Mouse (Mus musculus): ENCODE measurements at regions not wholly inside any gene's neighbourhood (a gene's known extent, or its start where the extent isn't known, plus 50 kb on each side); places are given as distances from the start of the nearest gene placed in this dataset.
A peak's percentile ranks its signal among the peaks of the same experiment; 100 is the strongest.

DNA sequence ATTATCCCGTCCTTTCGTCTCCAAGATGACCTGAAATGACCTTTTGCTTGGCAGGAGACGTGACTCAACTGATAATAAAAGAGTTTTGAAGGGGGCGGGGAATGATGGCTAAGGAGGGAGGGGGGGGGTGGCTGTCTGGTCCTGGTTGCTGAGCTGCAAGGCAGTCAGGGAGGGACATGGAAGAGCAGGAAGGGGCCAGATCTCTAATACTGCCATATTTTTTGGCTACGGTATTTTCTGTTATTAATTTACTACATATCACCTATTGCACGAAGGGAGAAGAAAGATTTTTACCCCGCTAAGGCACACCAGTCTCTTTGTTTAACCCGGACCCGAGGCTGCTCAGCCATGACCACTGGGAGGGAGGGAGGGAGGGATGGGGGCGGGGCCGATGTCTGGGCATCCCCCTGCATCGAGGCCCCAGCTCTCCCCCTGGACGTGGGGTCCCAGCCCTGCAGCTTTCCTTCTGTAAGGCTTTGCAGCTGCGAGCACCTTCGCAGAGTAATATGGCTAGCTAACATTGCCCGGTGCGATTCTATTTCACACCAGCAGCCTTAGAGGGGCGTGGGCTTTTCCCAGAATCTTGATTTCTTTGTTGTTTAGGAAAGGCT, 111.8 kb upstream of the Ubash3b start:
- peaks cover 17% of the 10 kb centered on the region for H3K4me1 ChIP-seq
- peak overlapping the region; percentile 6; the same call in 1 of the 2 replicates for H3K9ac ChIP-seq
- no peaks in the 10 kb centered on the region for H3K9me3 ChIP-seq (replicated peaks)
- ATAC-seq (ENCODE audit: insufficient number of reproducible peaks, low FRiP score, low TSS enrichment, low read depth): peak; percentile 88
- H3K4me2 ChIP-seq (replicated peaks): peak overlapping the region; percentile 58
- H3K27me3 ChIP-seq: no peaks in the 10 kb centered on the region
- 1% methylated on average over 18 of the region's 18 CpGs for WGBS
- H3K4me3 ChIP-seq (replicated peaks): peak overlapping the region; percentile 39
- H3K36me3 ChIP-seq: no peaks in the 10 kb centered on the region
- peak overlapping the region; percentile 61 for H3K27ac ChIP-seq (replicated peaks)

DNA sequence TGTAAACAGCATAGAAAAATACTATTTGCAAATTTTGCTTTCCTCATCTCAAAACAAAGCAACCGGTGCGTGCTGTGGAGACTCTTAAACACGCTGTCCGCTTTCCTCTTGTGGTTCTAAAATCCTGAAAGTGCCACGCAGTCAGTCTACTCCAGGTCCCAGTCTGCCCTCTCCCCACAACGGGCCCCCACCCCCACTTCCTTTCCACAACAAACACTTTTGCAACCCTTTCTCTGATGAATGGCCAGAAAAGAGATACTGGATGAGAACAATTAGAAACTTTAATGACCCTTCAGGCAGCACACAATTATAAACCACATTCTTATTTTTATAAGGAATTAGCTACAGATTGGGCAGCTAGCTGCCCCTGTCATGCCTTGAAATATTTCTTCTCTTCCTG, 111.1 kb upstream of the Ubash3b start:
- peaks cover 20% of the 10 kb centered on the region for H3K4me1 ChIP-seq
- no peaks in the 10 kb centered on the region for H3K9me3 ChIP-seq (replicated peaks)
- H3K27me3 ChIP-seq: no peaks in the 10 kb centered on the region
- H3K36me3 ChIP-seq: no peaks in the 10 kb centered on the region
- WGBS: 14% methylated on average over 6 of the region's 6 CpGs
- H3K4me3 ChIP-seq (replicated peaks): 0 out of 2 replicates have a peak overlapping the region, but pooled peaks have one; percentile 39
- no peak for ATAC-seq (ENCODE audit: insufficient number of reproducible peaks, low FRiP score, low TSS enrichment, low read depth)
- H3K9ac ChIP-seq: no peak overlapping the region
- H3K27ac ChIP-seq (replicated peaks): peak overlapping the region; percentile 74
- H3K4me2 ChIP-seq (replicated peaks): peak overlapping the region; percentile 58

DNA sequence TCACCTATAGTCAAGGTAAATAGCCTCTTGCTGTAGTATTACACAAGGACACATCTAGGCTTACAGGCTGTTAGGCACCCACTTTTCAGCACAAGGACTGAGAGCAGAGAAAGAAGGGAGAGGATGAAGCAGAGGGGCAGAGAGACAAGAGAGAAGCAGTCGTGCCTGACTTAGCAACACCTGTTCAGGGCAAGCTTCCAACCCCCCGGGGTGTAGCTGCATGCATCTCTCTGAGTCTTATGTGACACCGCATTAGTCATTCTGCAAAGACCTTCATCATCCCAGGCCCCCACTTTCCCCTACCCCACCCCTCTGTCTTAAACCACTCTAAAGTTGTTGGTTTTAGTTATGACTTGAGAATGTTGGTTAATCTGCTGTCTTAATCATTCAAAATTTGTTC, 106.6 kb upstream of the Ubash3b start:
- no peak overlapping the region for H3K27ac ChIP-seq (replicated peaks)
- no peak overlapping the region for H3K9ac ChIP-seq
- no peaks in the 10 kb centered on the region for H3K27me3 ChIP-seq
- no peak overlapping the region for H3K4me2 ChIP-seq (replicated peaks)
- H3K36me3 ChIP-seq: no peaks in the 10 kb centered on the region
- H3K4me3 ChIP-seq (replicated peaks): no peak overlapping the region
- no peak for ATAC-seq (ENCODE audit: insufficient number of reproducible peaks, low FRiP score, low TSS enrichment, low read depth)
- H3K4me1 ChIP-seq: peaks cover 15% of the 10 kb centered on the region
- H3K9me3 ChIP-seq (replicated peaks): no peaks in the 10 kb centered on the region
- WGBS: 26% methylated on average over 3 of the region's 3 CpGs

DNA sequence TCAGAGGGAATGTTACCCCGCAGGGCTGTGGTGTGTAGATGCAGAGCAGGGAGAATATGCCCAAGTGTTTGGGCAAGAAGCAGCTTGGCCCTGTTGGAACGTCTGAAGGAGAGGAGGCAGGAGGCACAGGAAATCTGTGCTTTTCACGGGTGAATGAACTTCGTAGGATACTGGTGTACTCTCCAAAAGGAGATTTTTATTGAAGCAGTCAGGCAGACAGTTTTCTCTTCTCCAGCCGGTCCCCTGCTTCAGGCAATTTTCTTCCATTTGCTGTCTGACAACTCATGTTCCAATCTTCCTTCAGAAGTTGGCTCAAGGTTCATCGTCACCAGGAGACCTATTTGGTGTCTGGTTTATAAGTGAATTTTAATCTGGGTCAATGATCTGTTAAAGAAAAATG, 103.0 kb upstream of the Ubash3b start:
- Histone ChIP-seq H3K9me3 (replicated peaks) (no peaks in the 10 kb centered on the region), H3K27ac (replicated peaks) (peak overlapping the region; percentile 39; the same call in 1 of the 2 replicates), H3K36me3 (no peaks in the 10 kb centered on the region), H3K9ac (no peak overlapping the region), H3K27me3 (no peaks in the 10 kb centered on the region), H3K4me1 (peaks cover 10% of the 10 kb centered on the region; the same call in 1 of the 2 replicates), H3K4me2 (replicated peaks) (no peak overlapping the region), H3K4me3 (replicated peaks) (no peak overlapping the region)
- ATAC-seq (ENCODE audit: insufficient number of reproducible peaks, low FRiP score, low TSS enrichment, low read depth): no peak
- 18% methylated on average over 6 of the region's 6 CpGs for WGBS

DNA sequence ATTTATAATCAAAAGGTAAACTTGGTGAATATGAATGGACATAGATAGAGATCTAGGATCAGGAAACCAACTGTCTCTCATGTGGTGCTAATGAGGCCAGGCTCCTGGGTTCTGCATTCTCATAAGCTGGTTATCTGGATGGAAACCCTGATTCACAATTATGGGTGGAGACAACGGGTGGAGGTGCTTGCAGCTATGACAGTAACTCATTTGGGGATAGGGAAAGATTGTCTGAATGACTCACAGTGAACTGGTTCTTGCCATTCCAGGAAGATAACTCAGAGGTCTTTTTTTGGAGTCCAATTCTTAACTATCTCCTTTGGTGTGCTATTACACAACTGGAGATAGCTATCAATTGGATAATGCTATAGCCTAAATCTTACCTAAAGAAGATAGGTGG, 95.7 kb upstream of the Ubash3b start:
- Histone ChIP-seq H3K4me2 (replicated peaks) (no peak overlapping the region), H3K4me1 (no peaks in the 10 kb centered on the region), H3K9ac (no peak overlapping the region), H3K36me3 (no peaks in the 10 kb centered on the region), H3K27ac (replicated peaks) (no peak overlapping the region), H3K27me3 (no peaks in the 10 kb centered on the region), H3K9me3 (replicated peaks) (no peaks in the 10 kb centered on the region), H3K4me3 (replicated peaks) (no peak overlapping the region)
- no peak for ATAC-seq (ENCODE audit: insufficient number of reproducible peaks, low FRiP score, low TSS enrichment, low read depth)
- whole genome bisulfite sequencing: 67% methylated on average over 1 of the region's 1 CpGs

DNA sequence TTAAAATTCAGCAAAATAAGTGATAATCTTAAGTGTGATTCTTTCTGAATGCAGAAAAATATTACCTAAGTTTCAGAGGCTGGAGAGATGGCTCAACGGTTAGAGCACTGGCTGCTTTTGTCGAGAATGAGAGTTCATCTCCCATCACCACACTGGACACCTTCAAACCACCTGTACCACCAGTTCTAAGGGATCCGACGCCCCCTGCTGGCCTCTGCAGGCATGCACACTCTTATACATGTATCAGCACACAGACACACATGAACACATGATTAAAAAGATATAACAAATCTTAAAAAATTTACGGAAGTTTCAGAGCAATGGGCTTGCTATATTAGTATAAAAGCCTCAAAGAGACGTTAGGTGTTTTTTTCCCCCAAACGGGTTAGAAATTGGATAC, 80.9 kb upstream of the Ubash3b start:
- no peak for ATAC-seq (ENCODE audit: insufficient number of reproducible peaks, low FRiP score, low TSS enrichment, low read depth)
- H3K4me1 ChIP-seq: peaks cover 15% of the 10 kb centered on the region
- H3K4me3 ChIP-seq (replicated peaks): no peak overlapping the region
- 86% methylated on average over 7 of the region's 7 CpGs for WGBS
- H3K4me2 ChIP-seq (replicated peaks): no peak overlapping the region
- no peak overlapping the region for H3K9ac ChIP-seq
- H3K9me3 ChIP-seq (replicated peaks): no peaks in the 10 kb centered on the region
- H3K27me3 ChIP-seq: no peaks in the 10 kb centered on the region
- H3K36me3 ChIP-seq: no peaks in the 10 kb centered on the region
- no peak overlapping the region for H3K27ac ChIP-seq (replicated peaks)

DNA sequence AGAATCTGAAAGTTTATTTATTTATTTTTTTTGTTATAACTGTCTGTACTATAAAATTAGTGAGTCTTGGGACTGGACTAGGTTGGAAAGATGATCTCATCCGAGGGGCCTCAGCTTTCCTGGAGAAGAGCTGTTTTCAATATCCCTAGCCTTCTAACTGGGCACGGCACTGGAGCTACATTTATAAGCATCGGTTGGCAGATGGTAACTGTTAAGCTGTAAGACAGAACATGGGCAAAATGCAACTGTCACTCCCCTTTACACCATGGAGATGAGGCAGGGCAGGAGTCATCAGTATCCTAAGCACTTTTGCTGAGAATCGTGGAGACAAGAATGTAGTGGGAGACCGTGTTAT, 77.6 kb upstream of the Ubash3b start:
- H3K4me1 ChIP-seq: peaks cover 15% of the 10 kb centered on the region
- no peaks in the 10 kb centered on the region for H3K27me3 ChIP-seq
- peak; percentile 87 for ATAC-seq (ENCODE audit: insufficient number of reproducible peaks, low FRiP score, low TSS enrichment, low read depth)
- 25% methylated on average over 5 of the region's 5 CpGs for whole genome bisulfite sequencing
- H3K27ac ChIP-seq (replicated peaks): peak overlapping the region; percentile 85
- no peak overlapping the region for H3K4me3 ChIP-seq (replicated peaks)
- H3K4me2 ChIP-seq (replicated peaks): no peak overlapping the region
- no peaks in the 10 kb centered on the region for H3K36me3 ChIP-seq
- H3K9ac ChIP-seq: no peak overlapping the region
- no peaks in the 10 kb centered on the region for H3K9me3 ChIP-seq (replicated peaks)

DNA sequence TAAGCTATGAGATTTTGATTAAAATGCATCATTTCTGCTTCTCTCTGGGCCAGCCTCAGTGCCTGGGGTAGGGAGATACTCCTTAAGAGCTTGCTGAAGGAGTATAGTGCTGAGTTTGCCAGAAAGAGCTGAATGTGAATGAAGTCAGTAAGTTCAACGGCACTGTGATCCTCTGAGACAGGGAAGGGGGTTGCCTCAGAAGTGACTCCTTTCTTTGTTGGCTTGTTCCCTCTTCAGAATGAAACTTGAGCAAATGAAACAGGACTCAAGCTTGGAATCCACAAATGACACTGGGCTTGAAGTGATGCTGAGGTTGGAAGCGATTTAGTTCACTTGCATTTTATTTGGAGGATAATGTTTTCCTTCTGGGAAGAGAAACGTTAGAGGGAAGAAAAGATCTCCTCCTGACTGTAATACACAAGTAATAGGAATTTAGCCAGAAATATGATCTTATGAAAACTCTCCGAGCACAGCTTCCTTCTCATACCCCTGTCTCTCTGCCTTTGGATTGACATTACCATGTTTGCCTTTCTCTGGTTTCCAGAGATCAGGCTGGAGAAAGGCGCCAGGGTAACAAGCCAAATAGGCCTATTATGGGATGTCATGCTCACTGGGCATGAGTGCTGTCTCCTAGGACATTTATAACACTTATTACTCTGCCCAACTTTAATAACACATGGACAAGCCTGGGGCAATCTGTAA, 77.0 kb upstream of the Ubash3b start:
- no peak overlapping the region for H3K4me3 ChIP-seq (replicated peaks)
- H3K27ac ChIP-seq (replicated peaks): peak overlapping the region; percentile 85
- WGBS: 22% methylated on average over 5 of the region's 5 CpGs
- no peaks in the 10 kb centered on the region for H3K9me3 ChIP-seq (replicated peaks)
- peak; percentile 83 for ATAC-seq (ENCODE audit: insufficient number of reproducible peaks, low FRiP score, low TSS enrichment, low read depth)
- peaks cover 15% of the 10 kb centered on the region for H3K4me1 ChIP-seq
- H3K4me2 ChIP-seq (replicated peaks): no peak overlapping the region
- H3K36me3 ChIP-seq: no peaks in the 10 kb centered on the region
- no peak overlapping the region for H3K9ac ChIP-seq
- no peaks in the 10 kb centered on the region for H3K27me3 ChIP-seq

DNA sequence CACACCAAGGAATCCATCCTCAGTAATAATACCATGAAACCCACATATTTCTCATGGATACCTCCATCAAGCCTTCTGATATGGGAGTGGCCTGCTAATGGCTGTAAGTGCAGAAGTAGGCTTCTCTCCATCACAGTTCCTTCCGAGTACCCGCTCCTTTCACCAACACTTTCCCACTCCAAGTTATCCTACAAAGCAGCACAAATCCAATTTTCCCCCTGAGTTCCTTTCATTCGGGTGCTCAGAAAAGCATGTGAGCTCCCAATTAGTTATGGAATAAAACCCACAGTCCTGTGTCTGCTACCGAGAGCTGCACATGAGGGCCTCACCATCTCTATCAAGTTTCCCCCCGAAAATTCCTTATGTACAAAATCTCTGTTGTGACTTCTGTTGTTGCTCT, 75.8 kb upstream of the Ubash3b start:
- Histone ChIP-seq H3K4me3 (replicated peaks) (no peak overlapping the region), H3K4me1 (peaks cover 15% of the 10 kb centered on the region), H3K27me3 (no peaks in the 10 kb centered on the region), H3K9ac (no peak overlapping the region), H3K9me3 (replicated peaks) (no peaks in the 10 kb centered on the region), H3K4me2 (replicated peaks) (no peak overlapping the region), H3K27ac (replicated peaks) (no peak overlapping the region), H3K36me3 (no peaks in the 10 kb centered on the region)
- ATAC-seq (ENCODE audit: insufficient number of reproducible peaks, low FRiP score, low TSS enrichment, low read depth): no peak
- 67% methylated on average over 5 of the region's 5 CpGs for WGBS

DNA sequence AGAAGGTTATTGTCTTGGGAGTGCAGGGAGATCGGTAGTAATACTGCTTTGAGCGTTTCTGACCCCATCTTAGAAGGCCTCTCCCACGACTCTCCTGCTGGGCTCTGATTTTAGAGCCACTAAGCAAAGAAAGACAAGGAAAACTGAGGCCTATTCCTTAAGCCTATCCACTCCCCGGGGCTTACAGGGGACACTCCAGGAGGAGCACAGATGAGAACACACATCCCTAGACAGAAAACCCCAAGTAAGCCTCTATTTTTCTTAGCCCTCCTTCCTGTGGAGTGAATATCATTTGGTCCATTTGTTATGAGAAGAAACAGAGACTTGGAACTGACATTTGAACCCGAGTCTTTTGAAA, 67.7 kb upstream of the Ubash3b start:
- ATAC-seq (ENCODE audit: insufficient number of reproducible peaks, low FRiP score, low TSS enrichment, low read depth): no peak
- Histone ChIP-seq H3K36me3 (no peaks in the 10 kb centered on the region), H3K27me3 (no peaks in the 10 kb centered on the region), H3K4me3 (replicated peaks) (peak overlapping the region; percentile 46), H3K9me3 (replicated peaks) (no peaks in the 10 kb centered on the region), H3K27ac (replicated peaks) (peak overlapping the region; percentile 94), H3K9ac (peak overlapping the region; percentile 59), H3K4me1 (peaks cover 20% of the 10 kb centered on the region), H3K4me2 (replicated peaks) (peak overlapping the region; percentile 65)
- 6% methylated on average over 5 of the region's 5 CpGs for WGBS

DNA sequence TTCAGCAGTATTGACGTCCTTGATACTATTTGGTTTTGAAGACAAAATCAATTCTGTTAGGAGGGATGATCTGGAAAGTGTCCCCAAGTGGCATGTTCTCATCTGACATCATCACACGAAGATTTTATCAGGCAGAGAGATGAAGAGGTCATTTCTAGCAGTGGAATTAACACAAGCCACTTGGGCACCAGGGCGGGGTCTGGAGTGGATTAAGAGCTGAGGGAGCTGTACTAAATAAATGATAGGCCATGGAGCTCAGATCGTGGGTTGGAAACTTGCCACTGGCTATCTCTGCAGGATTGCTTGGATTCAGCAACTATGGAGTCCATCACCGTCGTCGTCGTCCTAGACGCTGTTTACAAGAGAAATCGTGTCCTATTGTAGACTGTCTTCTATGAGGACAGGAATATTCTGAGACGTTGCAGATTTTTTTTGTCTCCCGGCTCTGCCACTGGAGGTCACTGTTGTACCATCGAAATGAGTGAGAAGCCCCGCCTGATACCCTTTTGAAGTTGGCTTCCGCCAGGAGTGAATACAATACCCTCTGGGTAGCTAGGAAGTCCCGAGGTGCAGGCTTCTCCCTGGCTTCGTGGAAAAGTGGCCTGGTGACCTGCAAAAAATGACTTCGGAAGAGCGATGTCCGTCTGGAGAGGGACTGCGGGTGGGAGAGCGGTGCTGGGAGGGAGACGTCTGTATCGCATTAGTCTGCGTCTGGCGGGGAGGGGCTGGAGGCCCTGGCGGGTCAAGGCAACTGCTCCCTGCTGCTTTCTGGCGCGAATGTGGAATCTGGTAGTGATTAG, 67.1 kb upstream of the Ubash3b start:
- Histone ChIP-seq H3K4me1 (peaks cover 20% of the 10 kb centered on the region), H3K27ac (replicated peaks) (peak overlapping the region; percentile 94), H3K4me3 (replicated peaks) (peak overlapping the region; percentile 46), H3K4me2 (replicated peaks) (peak overlapping the region; percentile 65), H3K27me3 (no peaks in the 10 kb centered on the region), H3K9ac (peak overlapping the region; percentile 59), H3K36me3 (no peaks in the 10 kb centered on the region), H3K9me3 (replicated peaks) (no peaks in the 10 kb centered on the region)
- 4% methylated on average over 29 of the region's 29 CpGs for WGBS
- ATAC-seq (ENCODE audit: insufficient number of reproducible peaks, low FRiP score, low TSS enrichment, low read depth): peak; percentile 89
